Mouse (Mus musculus) ovary, postnatal 10 days (tissue): ENCODE results near the gene Ajm1.

Experiments
- DNase-seq: peaks from one replicate; pipeline ENCODE4 v3.0.0; 2022; ENCODE audit warnings: low spot score

The Ajm1 gene

DNA sequence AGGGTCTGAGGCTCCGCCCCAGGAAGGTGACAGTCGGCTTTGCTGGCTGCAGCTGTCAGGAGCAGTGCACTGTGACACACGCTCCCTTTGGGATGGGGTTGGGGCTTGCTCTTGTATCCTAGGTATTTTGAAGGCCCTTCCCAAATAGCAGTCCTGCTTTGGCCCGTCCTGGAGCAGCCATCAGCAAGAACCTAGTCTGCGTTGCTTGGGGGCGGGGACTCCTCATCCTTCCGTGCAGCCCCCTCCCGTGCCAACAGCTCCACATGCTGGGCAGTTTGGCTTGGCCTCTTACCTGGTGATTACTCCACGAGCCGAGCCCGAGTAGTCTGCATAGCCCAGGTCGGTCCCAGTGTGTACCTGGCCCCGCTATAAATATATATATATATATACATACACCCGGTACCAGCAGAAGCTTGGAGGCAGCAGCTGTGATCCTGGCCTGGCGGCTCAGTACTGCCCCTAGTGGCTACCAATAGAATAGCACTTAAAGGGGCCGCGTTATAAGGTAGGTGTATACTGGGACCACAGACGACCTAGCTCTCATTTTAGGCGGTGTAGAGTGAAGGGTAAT, at the start of gene Ajm1:
Gene Ajm1 (minus strand): TSS at position 464 of the 571 bp plus-strand sequence.
- DNase-seq, result no peak

- DNase-seq, result no peak
These were observed 47.2 kb upstream of the Ajm1 start for GRCm38 (mm10) chr2:25628738-25629137.

- DNase-seq, result no peak
These were observed 46.3 kb upstream of the Ajm1 start, which contains the start of gene Fcna for GRCm38 (mm10) chr2:25627811-25628210. Fcna (minus strand) TSS chr2:25628030.

DNA sequence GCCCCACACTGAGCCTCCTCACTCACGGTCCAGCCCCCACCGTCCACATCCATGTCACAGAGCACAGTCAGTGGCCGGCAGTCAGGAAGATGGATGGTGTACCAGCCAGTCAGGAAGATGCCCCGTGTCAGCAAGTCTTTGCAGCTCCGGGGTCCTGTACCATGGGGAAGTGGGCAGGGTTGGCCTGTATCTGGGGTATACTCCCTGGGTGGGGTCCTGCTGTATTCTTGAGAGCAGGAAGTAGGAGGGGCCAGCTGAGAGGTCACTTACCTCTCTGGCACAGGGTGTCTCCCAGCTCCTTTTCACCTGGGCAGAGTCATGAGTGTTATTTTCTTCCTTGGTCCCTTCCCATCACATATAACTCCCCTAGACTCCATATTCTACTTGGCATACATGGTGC, 44.4 kb upstream of the Ajm1 start:
- no peak for DNase-seq

DNA sequence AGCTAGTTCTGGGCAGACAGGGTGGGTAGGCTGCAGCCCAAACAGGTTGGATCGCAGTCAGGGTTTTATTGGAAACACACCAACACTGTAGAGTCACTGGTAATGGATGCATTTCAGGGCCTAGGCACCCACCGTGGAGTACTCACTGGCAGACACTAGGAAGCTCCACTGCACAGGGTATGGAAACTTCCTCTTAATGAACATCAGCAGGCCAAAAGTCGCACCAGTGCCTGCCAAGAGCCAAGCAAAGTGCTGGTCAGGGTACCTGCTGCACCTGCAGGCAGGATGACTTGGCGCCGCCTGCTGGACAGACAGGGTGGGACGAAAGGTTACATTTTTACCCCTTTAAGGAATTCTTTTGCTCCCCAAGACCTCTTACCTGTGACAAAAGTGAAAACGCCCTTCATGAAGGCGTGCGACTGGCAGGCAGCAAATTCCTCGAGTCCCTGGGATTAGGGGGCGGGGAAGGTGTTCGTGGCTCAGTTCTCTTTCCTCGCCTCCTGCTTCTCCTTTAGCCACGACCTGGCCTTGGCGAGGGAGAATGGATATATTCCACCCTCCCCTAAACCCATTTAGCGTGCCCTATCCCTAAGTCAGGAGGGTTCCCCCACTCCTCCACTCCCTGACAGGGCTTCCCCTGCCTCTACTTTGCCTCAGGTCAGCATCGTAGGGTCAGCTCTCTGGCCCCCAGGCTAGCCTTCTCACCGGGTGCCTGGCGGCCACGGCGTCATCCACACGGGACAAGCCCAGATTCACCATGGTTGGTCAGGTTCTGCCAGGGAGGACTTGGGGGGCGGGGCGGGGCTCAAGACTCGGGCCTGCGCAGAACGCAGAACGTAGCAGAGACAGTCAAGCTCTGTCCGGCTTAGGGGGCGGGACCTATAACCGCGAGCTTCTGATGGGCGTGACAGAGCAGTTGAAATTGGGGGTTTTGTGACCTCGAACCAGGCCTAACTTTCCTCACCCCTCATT, 40.0 kb upstream of the Ajm1 start, which contains the start of gene Tmem141:
Gene Tmem141 (minus strand): TSS at position 777 of the 972 bp plus-strand sequence.
- DNase-seq, result peak; percentile 60

DNA sequence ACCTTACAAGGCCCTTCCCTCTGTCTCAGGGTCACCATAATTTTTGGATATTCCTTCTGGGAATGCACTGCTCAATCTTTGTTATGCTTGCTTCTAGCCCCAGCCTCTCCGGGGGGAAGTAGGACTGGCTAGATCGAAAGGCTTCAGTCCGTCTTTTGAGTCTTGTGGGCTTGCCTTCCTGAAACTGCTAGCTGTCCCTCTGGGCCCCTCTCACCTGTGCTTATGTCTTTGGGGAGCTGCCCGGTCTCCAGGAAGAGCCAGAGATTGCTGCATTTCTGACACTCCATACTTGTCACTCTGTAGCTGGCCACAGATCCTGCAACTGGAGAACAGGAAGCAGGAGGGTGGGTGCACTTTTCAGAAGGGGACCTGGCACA, 39.3 kb upstream of the Ajm1 start:
- DNase-seq, result no peak

GRCm38 (mm10) chr2:25620386-25620785, 38.8 kb upstream of the Ajm1 start:
- DNase-seq, result no peak

GRCm38 (mm10) chr2:25617578-25617977, 36.0 kb upstream of the Ajm1 start, which contains the start of gene Ccdc183:
Ccdc183 (minus strand) TSS chr2:25617678.
- no peak for DNase-seq

DNA sequence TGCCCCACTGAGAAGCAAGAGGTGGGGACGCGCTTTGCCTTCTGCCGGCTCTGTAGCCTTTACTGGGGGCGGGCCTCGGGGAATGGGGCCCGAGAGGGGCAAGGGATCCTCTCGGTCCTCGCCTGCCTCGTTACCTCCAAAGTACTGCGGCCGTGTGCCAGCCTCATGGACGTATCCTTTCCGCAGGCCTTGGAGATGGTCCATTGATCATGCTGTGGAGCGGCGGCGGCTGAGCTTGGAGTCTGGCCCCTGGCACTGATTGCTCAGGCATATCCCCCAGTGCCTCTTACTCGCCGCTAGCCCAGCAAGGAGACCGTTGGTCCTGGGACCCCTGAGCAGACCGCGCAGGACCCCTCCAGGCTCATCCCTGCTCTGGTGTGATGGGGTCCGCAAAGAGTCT, 34.8 kb upstream of the Ajm1 start:
- no peak for DNase-seq

GRCm38 (mm10) chr2:25608671-25609070, 27.1 kb upstream of the Ajm1 start:
- no peak for DNase-seq

GRCm38 (mm10) chr2:25607761-25608622, 26.4 kb upstream of the Ajm1 start, which contains the start of gene Rabl6:
Rabl6 (minus strand) TSS chr2:25608521.
- peak; percentile 76 for DNase-seq

DNA sequence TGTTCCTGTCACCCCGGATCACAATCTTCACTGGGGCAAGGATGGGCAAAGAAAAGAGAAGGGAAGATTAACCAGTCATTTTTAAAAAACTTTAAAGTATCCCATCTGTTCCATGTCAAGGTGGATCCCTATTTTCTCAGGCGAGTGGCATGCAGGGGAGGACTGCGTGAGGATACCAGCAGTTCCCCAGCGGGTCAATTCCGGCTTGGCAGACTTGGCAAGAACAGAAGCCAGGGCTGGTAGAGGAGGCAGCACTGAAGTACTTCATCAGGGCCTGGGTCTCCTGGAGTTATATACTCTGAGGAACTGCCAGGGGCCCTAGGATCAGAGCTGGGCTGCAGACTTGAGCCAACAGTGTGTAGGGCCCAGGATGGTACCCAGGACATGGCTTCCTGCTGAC, 21.0 kb upstream of the Ajm1 start:
- no peak for DNase-seq

DNA sequence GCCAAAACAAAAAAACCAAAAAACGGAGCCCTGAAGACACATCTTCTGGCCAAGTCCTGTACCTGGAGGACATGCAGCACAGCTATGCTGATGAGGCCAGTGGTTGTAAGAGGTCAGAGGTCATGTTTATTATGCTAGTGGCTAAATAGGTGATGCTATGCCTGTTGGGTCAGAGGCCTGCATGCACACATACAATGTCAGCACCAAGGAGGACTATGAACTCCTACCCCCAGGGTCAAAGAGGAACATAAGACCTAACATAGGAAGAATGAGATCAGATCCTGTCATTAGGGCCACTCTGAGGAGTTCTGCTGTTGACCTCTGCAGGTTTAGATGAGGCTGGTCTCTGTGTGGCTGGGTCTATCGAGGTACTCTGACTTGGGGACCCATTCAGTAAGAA, 18.5 kb upstream of the Ajm1 start:
- no peak for DNase-seq

DNA sequence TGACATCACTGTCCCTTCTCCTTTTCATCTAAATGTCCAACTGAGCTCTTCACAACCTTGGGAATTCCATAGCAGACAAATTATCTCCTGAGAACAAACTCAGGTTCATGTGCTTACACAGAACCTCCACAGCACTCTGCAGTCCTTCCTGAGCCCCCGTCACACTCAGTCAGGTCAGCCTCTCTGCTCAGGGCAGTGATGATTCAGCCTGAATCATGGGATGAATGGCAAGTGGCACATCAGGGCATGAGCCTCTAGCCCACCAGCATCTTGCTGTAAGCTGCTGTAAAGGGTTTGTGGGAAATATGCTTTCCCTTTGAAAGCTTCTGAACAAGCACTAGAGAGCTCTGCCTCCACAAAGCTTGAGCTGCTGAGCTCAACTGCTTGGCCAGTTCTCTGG, 17.2 kb upstream of the Ajm1 start:
- no peak for DNase-seq

- no peak for DNase-seq
These were observed 15.4 kb upstream of the Ajm1 start for GRCm38 (mm10) chr2:25596765-25597510.

DNA sequence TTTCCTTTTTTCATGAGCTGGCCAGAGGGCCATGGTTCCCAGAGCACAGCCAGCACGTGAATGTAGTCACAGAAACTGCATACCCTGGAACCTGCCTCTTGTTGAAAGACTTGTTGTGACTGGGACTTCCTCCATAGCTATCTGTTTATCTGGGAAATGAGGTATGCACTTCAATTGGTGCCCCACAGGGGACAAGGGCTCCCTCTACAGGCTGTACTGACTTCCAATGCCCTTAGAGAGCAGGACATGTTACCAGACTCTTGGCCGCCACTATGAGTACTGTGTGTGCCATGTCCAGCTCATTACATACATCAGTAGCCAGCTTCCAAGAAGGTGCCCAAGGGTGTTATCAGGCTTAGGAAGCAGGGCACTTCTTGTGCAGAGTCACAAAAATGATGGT, 10.3 kb upstream of the Ajm1 start:
- no peak for DNase-seq

- DNase-seq, result no peak
These were observed 6.8 kb upstream of the Ajm1 start for GRCm38 (mm10) chr2:25588227-25588907.

DNA sequence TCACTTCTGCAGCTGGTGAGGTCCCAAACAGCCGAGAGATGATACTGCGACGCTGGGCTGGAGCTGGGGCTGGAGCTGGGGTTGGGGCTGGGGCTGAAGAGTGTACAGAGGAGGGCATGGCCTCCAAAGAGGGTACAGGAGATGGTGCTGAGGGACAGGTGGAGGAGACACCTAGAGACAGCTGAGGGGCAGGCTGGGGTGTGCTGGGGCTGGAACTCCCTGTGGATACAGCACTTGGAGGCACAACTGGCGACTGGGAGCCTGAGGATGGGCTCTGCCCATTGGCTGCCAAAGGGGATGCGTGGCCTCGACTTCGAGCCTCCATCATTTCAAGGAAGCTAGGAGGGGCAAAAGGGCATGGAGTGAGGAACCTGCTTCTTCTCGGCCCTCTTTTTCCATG, 5.7 kb upstream of the Ajm1 start:
- no peak for DNase-seq

DNA sequence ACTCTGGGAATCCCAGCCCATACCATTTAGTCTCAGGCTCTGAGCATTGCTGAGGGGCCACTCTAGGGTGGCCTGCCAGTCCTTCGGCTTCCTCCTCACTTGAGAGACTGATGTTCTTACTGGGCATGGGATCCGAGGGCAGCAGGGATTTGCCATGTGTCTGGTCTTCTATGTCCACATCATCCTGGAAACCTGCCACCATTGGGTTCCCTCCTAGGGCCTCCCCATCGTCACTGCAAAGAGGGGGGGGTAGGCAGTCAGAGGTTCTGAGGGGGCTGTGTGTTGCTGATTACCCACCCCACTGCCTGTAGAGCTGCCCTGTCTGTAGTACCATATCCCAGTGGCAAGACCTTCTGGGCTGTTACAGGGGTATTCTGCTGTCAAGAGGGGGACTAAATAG, 4.0 kb upstream of the Ajm1 start:
- no peak for DNase-seq

DNA sequence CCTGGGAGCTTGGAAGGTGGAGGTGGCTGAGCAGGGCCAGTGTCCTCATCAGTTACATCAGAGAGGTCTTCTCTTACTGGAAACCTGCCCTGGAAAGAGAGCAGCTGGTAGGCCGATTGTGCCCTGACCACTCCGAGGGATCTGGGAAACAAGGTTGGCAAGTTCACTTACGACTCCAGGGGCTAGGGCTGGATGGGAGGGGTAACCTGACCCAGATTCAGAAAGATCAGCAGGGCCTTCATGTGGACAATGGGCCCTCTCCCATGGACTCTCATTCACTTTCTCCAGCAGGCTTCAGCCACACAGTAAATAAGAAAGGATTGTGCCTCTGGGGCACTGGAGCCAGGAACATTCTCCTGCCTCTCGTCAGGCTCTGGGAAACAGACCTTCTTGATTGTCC, 3.3 kb upstream of the Ajm1 start:
- no peak for DNase-seq

- no peak for DNase-seq
These were observed 2.6 kb upstream of the Ajm1 start for GRCm38 (mm10) chr2:25584152-25584551.
